Mouse (Mus musculus): ENCODE results near the gene Spen.
A peak's percentile ranks its signal among the peaks of the same experiment; 100 is the strongest.

Spen gene

DNA sequence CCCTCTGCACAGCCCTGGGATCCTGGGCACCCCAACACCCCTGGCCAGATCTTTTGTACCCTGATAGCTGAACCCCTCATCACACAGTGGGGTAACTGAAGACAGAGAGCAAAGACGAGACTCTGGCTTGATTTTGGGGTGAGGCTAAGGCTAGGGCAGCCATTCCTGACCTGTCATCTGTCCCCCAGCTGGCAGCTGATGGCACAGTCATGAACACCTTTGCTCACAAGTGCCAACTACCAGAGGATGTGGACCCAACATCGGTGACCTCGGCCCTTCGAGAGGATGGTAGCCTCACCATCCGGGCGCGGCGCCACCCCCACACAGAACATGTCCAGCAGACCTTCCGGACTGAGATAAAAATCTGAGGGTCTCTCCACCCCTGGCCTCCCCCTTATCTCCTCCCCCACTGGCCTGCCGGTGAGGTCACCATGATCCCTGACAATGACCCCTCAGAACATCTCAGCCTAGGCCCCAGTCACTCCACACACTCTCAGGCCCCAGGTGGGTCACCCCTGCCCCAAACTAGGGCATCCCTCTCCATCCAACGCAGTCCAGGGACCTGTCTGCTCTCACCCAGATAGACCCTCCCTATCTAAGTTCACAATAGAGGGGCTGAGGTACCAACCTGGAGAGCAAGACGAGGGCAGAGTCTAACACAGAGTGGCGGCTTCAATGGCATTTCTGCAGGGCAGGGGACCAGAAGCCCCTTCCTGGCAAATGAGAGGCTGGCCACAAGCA lies 114.5 kb downstream of the Spen start:
- DNase-seq (ENCODE audit: low read depth, low spot score) = no peak

DNA sequence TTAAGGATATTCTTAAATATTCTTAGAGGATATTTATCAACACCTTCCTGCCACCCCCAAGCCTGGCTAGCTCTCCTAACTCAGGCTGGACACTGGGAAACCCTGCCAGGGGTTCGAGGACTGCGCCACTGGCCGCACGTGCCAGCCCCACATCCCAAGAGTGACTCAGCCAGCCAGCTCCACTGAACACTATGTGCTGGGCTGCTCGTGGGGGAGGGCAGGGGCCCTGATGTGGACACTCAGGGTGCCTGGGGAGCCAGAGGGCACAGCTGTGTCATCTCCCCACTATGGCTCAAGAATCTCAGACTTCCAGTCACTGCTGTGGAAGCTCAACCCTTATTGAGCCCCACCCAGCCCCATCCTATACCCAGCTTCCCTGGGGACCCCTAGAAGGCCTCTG lies 115.1 kb downstream of the Spen start:
- no peak for DNase-seq (ENCODE audit: low read depth, low spot score)

DNA sequence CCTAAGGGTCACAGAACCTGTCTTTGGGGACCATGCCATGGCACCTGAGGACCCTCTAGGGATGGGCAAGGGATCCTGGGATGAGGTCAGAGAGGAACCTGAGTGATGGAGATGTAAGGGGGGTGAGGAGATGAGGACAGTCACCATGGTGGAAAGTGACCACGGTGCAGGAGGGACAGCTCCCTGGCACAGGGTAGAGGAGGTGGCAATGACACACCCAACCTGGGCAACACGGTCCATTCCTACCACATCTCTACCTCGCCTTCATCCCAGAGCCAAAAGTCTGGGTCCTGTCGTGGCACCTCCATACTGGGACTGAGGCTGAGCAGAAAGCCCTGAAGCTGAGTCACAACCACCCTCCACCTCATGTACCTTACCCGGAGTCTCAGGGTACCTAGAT lies 115.6 kb downstream of the Spen start:
- DNase-seq (ENCODE audit: low read depth, low spot score) = no peak

DNA sequence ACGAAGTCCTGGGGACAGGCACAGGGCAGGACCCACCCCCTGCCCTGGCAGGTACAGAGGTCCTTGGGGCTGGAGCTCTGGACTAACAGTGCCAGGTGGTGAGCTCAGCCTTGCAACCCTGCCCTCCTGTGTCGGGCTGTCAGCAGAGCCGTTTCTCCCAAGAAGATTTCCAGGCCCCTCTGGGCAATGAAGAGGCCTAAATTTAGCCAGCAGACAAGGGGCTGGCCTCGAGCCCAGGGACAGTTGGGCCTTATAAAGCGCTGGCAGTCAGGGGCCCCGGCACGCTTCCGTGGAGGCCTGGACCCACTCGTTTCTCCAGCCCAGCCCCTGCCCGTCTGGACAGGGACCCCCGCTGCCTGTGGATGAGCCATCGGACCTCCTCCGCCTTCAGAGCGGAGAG lies 117.0 kb downstream of the Spen start:
- DNase-seq (ENCODE audit: low read depth, low spot score) = peak; percentile 76

DNA sequence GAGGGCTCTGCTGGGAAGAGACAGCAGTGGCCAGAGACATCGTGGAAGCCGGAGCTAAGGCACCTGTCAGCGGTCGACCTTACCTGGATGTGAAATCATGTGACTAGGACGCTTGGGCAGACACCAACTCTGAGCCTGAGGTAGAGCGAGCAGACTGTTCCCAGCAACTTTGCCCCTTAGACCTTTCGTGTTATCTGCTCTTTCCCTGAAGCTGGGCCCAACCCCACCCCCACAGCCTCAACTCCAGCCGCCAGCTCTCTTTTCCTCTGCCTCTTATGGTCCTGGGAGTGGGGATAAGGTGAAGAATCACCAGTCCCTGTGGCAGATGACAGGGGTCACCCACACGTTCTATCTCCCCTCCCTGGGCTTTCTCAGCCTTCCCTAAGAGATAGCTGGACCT lies 117.5 kb downstream of the Spen start:
- no peak for DNase-seq (ENCODE audit: low read depth, low spot score)

DNA sequence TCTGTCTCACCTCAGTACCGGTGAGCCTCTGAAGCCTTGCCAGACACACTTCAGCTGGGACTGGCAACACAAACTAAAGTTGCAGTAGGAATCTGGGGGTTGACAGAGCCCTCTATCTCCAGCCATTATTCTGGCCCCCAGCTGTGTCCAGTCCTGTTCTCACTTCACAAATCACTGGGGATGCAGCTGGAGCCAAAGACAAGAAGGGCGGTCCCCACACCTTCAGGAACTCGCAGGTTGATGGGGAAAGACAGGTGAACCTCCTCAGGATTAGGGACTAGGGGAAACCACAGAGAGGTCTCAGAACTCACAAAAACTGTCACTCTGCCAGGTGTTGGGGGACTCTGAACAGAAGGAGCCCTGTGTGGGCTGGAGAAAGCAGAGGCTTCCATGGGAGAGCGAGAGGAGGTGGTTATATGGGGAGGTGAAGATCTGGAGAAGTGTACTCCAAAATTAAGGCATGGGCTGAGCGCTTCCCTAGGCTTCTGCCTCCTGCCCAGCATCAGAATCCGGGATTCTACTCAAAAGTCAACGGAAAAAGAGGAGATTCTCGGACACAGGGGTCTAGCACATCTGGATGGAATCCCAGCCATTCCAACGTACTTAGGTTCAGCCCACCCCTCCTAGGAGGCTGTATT lies 118.1 kb downstream of the Spen start, which contains the start of gene Hspb7:
Gene Hspb7, plus strand, starts transcription at position 588 of the 638 bp plus-strand sequence.
- no peak for DNase-seq (ENCODE audit: low read depth, low spot score)

DNA sequence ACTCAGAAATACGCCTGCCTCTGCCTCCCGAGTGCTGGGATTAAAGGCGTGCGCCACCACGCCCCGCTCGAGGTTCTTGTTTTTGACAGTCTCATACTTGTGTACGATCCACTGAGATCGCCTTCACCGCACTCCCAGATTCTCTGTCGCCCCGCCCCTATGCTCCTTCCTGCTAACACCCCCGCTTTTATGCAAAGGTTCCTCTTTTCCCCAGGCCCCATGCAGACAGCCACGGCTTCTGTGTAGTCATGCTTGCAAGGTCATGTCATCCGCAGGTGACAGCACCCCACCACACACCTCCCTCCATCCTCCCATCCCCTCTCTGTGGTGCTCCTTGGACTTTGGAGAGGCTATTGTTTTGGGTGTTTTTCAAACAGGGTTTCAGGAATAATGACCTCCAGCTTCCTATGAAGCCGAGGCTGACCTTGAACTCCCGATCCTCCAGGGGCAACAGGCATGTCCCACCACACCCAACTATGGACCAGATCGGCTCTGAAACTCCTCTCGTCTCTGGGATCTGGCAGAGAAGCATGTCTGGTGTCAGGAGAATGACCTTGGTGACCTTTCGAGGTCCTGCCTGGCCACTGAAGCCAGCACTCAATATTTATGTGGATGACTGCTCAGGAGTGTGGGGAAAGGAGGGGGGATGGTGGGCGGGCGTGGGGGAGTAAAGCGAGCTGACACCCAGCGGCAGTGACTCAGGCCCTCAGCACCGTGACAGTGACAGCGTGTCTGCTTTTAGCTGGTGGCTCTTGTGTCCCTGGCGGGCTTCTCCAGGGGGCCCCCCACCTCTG lies 118.8 kb downstream of the Spen start:
- DNase-seq (ENCODE audit: low read depth, low spot score) = no peak

All from skeletal muscle tissue, adult 2 months (tissue).